Mouse (Mus musculus) kidney, adult 10 weeks (tissue): ENCODE data around the gene Dcbld1. TPM values are rescaled to one million over a fixed set of nuclear protein-coding genes. Genes with fewer than 3 reads are reported as not detected.

Experiments
- polyA plus RNA-seq: library from polyadenylated mRNA; stranded (reverse); fragments of 350-450 nt; fragmentation: Illumina TruSeq; extraction: RNeasy Lipid Tissue Mini Kit (QIAGEN cat#74804); gene quantifications from one replicate; pipeline ENCODE4 v1.2.3, GENCODE M21; 2014; ENCODE audit warnings: low read depth, low replicate concordance

Gene Dcbld1
- 18.4 TPM for polyA plus RNA-seq

DNA sequence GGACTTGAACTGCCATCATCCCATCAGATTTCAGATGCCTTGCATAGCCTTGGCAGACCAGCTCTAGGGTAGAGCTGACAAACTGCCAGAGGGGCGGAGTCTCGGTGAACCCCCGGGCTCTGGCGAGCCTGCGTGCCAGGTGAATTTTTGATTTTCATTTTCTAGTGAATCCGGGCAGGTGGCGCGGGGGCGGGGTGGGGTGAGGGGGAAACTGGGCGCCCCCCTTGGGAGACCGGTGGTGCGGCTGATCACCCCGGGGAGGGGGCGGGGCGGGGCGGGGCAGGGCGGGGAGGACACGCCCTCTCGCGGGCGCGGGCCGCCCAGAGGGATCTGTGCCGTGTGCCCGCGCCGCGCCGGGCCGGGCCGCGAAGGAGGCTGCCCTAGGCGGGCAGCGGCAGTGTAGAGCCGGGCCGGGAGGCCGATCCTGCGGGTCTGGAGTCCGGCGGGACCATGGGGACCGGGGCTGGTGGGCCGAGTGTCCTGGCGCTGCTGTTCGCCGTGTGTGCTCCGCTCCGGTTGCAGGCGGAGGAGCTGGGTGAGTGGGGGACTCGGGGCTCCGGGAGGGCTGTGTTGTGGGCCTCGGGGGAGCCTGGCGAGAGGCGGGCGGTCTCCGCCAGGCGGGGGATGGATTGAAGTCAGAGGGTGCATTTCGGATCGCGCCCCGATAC lies at the start of gene Dcbld1:
Gene Dcbld1, plus strand, starts transcription at position 319 of the 668 bp plus-strand sequence.

DNA sequence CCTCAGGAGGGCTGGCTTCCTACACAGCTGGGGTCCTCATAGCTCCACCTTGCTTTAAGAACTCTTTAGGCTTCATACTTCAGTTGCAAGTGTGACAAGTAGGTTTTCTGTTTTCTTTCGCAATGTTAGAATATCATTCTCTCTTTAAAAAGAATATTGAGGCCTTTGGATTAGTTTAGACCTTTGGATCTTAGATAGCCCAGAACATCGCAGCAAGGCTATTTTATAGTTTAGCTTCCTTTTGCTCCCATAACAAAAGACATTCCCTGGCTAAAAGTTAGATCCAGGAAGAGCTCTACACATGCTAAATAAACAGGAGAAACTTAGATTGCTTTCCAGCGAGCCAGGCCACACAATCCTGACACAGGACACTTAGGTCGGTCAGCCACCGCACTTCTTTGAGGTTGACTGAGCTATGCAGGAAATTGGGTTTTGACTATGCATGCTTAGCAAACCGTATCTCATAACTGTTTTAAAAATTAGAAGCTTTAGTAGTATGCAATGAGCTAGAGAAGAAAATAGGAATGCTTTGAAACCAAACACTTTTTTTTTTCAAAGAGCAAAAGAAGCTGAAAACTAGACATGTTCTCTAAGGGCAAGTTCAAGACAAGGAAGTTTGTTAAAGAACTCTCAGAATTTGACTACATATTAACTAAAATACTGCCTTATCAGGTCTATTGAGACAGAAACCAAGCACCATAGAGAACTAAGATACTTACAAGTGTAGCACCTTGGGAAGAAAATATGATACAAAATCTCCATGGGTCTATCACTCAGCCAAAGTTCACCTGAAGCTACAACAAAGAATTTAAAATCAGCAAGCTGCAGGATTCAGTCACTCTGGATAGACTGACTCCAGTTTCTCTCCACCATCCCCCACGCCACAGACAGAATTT lies 38.2 kb upstream of the Dcbld1 start, which contains the start of gene Ros1:
Gene Ros1, minus strand, starts transcription at position 288 of the 896 bp plus-strand sequence.

GRCm38 (mm10) chr10:52358467-52358866 lies 125.0 kb downstream of the Dcbld1 start, which contains the start of gene Gm26741:
Gene Gm26741, plus strand, starts transcription at chr10:52358767.

Other genes with a start within 250 kb of the Dcbld1 start
- gene Vgll2, start 211.1 kb upstream of the Dcbld1 start, polyA plus RNA-seq = not detected
- 0.57 TPM for gene Ros1, start 38.4 kb upstream of the Dcbld1 start, polyA plus RNA-seq
- not detected for gene Gm26741, start 125.1 kb downstream of the Dcbld1 start, polyA plus RNA-seq
- gene Gopc, start 148.5 kb downstream of the Dcbld1 start, polyA plus RNA-seq = 69.4 TPM
- 58.3 TPM for gene Nepn, start 155.4 kb downstream of the Dcbld1 start, polyA plus RNA-seq
- gene Nus1, start 183.9 kb downstream of the Dcbld1 start, polyA plus RNA-seq = 531 TPM